Mouse (Mus musculus): Measurements from ENCODE around the gene P2rx6. TPM values are rescaled to one million over a fixed set of nuclear protein-coding genes. Genes with fewer than 3 reads are reported as not detected.

Gene P2rx6
- polyA plus RNA-seq, 1 experiment from 2014 or later = 0.08 TPM

DNA sequence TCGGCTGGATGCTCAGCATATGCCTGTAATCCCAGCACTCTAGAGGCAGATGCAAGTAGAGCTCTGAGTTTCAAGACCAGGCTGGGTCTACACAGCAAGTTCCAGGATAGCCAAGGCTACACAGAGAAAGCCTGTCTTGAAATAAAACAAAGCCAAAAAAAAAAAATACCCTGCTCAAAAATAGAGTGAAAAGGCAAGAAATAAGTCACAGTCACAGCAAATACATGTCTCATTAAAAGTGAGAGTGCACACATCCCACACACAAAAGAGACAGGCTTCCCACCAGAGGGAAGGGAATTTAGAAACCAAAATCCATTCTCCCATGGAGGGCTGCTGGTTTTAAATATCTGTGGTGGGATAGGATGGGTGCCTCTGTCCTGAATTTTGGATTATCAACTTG is 1.9 kb downstream of the P2rx6 start:
- ATAC-seq (ENCODE audit: insufficient number of reproducible peaks, insufficient read depth, low FRiP score, low TSS enrichment, low read depth) = no peak
- H3K4me1 ChIP-seq = peaks cover 24% of the 10 kb centered on the region
- no peak overlapping the region for H3K9ac ChIP-seq
- H3K36me3 ChIP-seq = no peaks in the 10 kb centered on the region
- H3K4me3 ChIP-seq = no peak overlapping the region
- H3K4me2 ChIP-seq = no peak overlapping the region
- H3K9me3 ChIP-seq = no peaks in the 10 kb centered on the region
- no peak overlapping the region for H3K27ac ChIP-seq
- H3K27me3 ChIP-seq = peaks cover 50% of the 10 kb centered on the region
- WGBS = 6% methylated on average over 1 of the region's 1 CpGs

DNA sequence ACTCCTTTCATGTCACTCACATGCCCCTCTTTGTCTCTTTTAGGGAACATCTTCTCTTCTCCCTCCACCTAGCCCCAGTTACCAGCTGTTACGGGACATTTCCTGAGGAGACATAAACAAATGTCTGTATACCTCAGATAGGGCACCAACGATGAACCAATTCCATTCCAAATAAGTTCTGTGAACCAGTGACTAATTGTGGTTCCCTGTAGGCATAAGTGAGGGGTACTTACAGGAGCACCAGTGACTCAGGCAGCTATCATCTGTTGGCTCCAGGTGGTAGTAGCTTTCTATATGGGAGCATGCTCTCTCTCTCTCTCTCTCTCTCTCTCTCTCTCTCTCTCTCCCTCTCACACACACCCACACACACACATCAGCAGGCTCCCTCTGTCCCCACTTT is 2.5 kb downstream of the P2rx6 start:
- Histone ChIP-seq H3K27ac (no peak overlapping the region), H3K4me2 (no peak overlapping the region), H3K36me3 (no peaks in the 10 kb centered on the region), H3K9ac (no peak overlapping the region), H3K27me3 (peaks cover 45% of the 10 kb centered on the region), H3K9me3 (no peaks in the 10 kb centered on the region), H3K4me3 (no peak overlapping the region), H3K4me1 (peaks cover 17% of the 10 kb centered on the region)
- WGBS = 74% methylated on average over 2 of the region's 2 CpGs
- ATAC-seq (ENCODE audit: insufficient number of reproducible peaks, insufficient read depth, low FRiP score, low TSS enrichment, low read depth) = no peak

DNA sequence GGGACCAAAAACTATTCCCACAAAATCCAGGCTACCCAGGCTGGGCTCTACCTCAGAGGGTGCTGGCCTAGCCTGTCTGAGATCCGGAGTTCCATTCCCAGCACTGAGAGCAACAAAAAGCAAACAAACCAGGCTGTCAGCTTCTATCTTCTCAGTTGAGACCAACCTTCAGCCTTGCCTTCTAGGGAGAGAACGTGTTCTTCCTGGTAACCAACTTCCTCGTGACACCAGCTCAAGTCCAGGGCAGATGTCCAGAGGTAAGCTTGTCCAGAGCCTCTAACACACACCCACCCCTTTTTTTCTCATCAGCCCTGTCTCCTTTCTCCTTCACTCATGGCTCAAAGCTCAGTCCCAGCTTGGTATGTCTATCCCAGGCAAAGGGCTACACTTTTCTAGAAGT is 3.1 kb downstream of the P2rx6 start:
- Histone ChIP-seq H3K36me3 (no peaks in the 10 kb centered on the region), H3K27ac (no peak overlapping the region), H3K4me2 (no peak overlapping the region), H3K9ac (no peak overlapping the region), H3K27me3 (peaks cover 40% of the 10 kb centered on the region), H3K9me3 (no peaks in the 10 kb centered on the region), H3K4me3 (no peak overlapping the region), H3K4me1 (peaks cover 17% of the 10 kb centered on the region)
- ATAC-seq (ENCODE audit: insufficient number of reproducible peaks, insufficient read depth, low FRiP score, low TSS enrichment, low read depth) = no peak
- 57% methylated on average over 3 of the region's 3 CpGs for WGBS

DNA sequence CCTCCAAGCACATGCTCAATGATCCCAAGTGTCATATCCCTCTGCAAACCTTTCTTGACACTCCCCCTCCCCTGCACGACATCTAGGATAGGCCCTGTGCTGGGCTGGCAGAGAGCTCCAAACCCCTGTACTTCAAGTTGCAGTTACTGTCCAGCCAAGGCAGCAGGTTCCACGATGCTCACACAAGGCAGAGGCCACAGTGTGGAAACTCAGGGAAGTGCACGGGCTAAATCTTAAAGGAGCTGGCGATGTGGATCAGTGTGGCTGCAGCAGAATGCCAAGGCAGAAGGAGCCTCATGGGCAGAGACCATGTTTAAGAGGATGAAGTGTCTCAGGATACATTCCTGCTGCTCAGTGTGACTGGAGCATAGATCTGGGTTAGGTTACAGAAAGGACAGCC is 4.5 kb downstream of the P2rx6 start:
- WGBS = 25% methylated on average over 4 of the region's 4 CpGs
- Histone ChIP-seq H3K4me1 (peaks cover 12% of the 10 kb centered on the region), H3K4me3 (no peak overlapping the region), H3K27ac (no peak overlapping the region), H3K4me2 (no peak overlapping the region), H3K36me3 (no peaks in the 10 kb centered on the region), H3K9ac (no peak overlapping the region), H3K27me3 (peaks cover 32% of the 10 kb centered on the region), H3K9me3 (no peaks in the 10 kb centered on the region)
- ATAC-seq (ENCODE audit: insufficient number of reproducible peaks, insufficient read depth, low FRiP score, low TSS enrichment, low read depth) = no peak

DNA sequence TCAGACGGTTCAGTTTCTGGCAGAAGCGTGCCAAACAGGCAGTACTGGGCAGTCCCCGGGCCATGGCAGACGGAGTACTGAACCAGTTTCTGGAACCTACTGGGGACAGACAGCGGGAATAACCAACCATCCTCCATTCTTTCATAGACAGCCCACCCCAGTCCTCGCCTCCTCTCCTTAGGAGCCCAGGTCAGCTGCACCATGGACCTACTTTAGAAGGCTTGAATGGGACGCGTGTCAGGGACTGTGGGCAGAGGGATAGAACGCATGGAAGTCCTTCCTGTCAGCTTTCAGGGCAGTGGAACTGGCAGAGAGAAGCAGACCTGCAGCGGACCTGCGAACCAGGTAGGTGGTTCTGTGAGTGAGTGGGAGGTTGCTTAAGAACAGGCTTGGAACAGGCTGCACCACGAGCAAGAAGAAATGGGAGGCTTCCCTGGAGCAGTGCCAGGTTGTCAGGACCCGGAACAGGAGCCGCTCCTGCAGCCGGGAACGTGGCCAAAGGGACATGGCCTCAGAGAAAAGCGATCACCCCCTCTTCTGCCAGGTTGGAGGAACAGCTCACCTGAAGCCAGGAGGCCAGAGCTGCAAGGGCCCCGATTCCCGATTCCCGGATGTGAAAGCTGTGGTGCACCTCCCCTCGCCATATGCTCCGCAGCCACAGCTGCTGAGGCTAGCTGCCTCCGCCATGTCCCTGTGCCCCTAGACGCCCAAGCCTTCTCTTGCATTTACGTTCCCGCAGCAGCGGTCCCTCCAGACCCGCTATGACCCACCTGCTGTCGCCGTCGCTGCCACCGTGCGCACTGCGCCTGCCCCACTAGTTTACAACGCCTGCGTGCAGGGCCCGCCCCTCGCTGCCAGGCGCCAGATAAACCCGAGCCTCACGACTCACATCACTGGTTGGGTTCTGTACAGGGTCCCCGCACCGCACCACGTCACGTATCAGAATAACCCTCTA is 14.5 kb downstream of the P2rx6 start:
- H3K9me3 ChIP-seq = no peaks in the 10 kb centered on the region
- peaks cover 10% of the 10 kb centered on the region for H3K4me1 ChIP-seq
- no peaks in the 10 kb centered on the region for H3K36me3 ChIP-seq
- peak overlapping the region; percentile 72 for H3K9ac ChIP-seq
- peak overlapping the region; percentile 86 for H3K4me2 ChIP-seq
- H3K27me3 ChIP-seq = peaks cover 65% of the 10 kb centered on the region
- 13% methylated on average over 45 of the region's 45 CpGs for WGBS
- peak overlapping the region; percentile 59 for H3K4me3 ChIP-seq
- no peak overlapping the region for H3K27ac ChIP-seq
- ATAC-seq (ENCODE audit: insufficient number of reproducible peaks, insufficient read depth, low FRiP score, low TSS enrichment, low read depth) = no peak

DNA sequence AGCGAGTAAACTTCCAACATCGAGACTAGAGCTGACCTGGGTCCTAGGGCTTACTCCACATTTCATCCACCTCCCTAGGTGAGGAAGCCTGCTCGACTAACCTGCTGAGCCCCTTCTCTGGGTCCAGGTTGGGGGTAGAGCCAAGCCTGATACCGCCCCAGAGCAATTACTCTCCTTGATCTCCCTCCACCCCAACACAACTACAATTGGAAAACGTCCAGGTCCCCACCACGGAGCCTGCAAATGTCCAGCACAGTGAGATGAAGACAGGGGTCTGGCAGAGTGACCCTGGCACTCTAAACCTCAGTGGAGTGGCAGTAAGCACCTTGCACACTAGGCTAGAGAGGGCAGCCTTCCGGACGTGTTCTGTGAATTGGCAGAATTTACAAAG is 15.1 kb downstream of the P2rx6 start:
- H3K27me3 ChIP-seq = peaks cover 62% of the 10 kb centered on the region
- peak overlapping the region; percentile 86 for H3K4me2 ChIP-seq
- H3K9ac ChIP-seq = peak overlapping the region; percentile 72
- 13% methylated on average over 8 of the region's 8 CpGs for WGBS
- H3K9me3 ChIP-seq = no peaks in the 10 kb centered on the region
- peaks cover 10% of the 10 kb centered on the region for H3K4me1 ChIP-seq
- H3K4me3 ChIP-seq = peak overlapping the region; percentile 59
- no peaks in the 10 kb centered on the region for H3K36me3 ChIP-seq
- ATAC-seq (ENCODE audit: insufficient number of reproducible peaks, insufficient read depth, low FRiP score, low TSS enrichment, low read depth) = no peak
- H3K27ac ChIP-seq = no peak overlapping the region

DNA sequence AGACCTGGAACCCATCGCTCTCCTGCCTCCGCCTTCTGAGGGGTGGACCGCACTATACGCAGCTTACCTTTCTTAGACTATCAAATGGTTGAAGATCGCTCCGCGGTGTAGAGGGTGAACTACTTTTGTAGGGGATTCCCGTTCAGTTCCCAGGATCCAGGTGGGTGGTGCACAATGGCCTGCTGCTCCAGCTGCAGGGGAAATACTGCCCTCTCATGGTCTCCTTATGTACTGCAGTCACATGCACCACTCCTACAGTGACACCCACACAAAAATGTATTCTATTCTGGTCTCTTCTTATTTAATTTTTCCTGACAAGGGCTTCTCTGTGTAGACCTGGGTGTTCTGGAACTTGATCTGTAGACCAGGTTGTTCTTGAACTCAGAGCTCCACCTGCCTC is 21.4 kb downstream of the P2rx6 start, which contains the start of gene Slc7a4:
Gene Slc7a4 (minus strand): TSS at position 151 of the 400 bp plus-strand sequence.
- Histone ChIP-seq H3K4me3 (no peak within 1 kb of the TSS), H3K4me2 (no peak within 1 kb of the TSS), H3K36me3 (no peaks in the 10 kb centered on the region), H3K27me3 (peaks cover 7% of the 10 kb centered on the region), H3K27ac (no peak within 1 kb of the TSS), H3K9me3 (no peaks in the 10 kb centered on the region), H3K4me1 (no peaks in the 10 kb centered on the region), H3K9ac (no peak within 1 kb of the TSS)
- WGBS = 15% methylated on average over 8 of the region's 8 CpGs
- ATAC-seq (ENCODE audit: insufficient number of reproducible peaks, insufficient read depth, low FRiP score, low TSS enrichment, low read depth) = no peak

DNA sequence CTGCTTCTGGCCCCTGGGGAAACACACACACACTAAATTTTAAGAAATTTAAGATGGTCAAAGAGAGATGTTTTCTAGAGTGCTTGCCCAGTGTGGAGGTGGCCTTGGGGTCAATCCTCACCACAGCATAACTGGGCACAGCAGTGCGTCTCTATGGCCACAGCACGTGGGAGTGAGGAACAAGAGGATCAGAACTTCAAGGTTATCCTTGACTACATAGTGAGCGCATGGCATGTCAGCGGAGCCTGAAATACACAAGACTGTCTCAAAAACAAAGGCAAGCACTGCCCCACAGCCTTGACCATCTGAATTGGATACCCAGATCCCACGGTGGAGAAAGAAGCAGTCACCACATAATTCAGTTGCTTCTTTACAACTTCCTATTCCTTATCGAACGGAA is 22.9 kb downstream of the P2rx6 start:
- H3K36me3 ChIP-seq = no peaks in the 10 kb centered on the region
- no peak for ATAC-seq (ENCODE audit: insufficient number of reproducible peaks, insufficient read depth, low FRiP score, low TSS enrichment, low read depth)
- no peak overlapping the region for H3K9ac ChIP-seq
- 87% methylated on average over 7 of the region's 7 CpGs for WGBS
- H3K9me3 ChIP-seq = 0 out of 2 replicates have a peak, but pooled peaks cover under 1% of the 10 kb centered on the region
- no peaks in the 10 kb centered on the region for H3K4me1 ChIP-seq
- H3K4me2 ChIP-seq = no peak overlapping the region
- no peak overlapping the region for H3K27ac ChIP-seq
- H3K27me3 ChIP-seq = no peaks in the 10 kb centered on the region
- H3K4me3 ChIP-seq = no peak overlapping the region

DNA sequence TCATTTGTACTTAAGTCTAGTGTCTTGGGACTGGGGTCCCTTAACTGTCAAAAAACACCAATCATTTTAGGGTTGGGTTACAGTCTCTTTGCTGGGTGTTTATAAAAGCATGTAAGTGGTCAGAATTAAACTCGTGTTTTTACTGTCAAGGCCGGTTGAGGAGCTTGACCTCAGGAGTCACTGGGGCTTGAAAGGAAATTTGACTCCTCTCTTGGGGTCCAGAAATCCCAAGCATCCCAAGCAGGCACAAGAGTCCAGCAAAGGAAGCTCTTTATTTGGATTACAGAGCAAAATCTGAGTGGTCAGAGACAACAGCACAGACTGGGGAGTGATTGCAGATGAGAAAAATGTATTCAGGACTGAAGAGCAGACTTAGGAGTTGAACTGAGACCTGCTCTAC is 29.0 kb downstream of the P2rx6 start:
- Histone ChIP-seq H3K4me2 (no peak overlapping the region), H3K4me1 (no peaks in the 10 kb centered on the region), H3K27me3 (no peaks in the 10 kb centered on the region), H3K36me3 (no peaks in the 10 kb centered on the region), H3K4me3 (no peak overlapping the region), H3K27ac (no peak overlapping the region), H3K9me3 (0 out of 2 replicates have a peak, but pooled peaks cover 4% of the 10 kb centered on the region), H3K9ac (no peak overlapping the region)
- 4% methylated on average over 2 of the region's 2 CpGs for WGBS
- ATAC-seq (ENCODE audit: insufficient number of reproducible peaks, insufficient read depth, low FRiP score, low TSS enrichment, low read depth) = no peak

DNA sequence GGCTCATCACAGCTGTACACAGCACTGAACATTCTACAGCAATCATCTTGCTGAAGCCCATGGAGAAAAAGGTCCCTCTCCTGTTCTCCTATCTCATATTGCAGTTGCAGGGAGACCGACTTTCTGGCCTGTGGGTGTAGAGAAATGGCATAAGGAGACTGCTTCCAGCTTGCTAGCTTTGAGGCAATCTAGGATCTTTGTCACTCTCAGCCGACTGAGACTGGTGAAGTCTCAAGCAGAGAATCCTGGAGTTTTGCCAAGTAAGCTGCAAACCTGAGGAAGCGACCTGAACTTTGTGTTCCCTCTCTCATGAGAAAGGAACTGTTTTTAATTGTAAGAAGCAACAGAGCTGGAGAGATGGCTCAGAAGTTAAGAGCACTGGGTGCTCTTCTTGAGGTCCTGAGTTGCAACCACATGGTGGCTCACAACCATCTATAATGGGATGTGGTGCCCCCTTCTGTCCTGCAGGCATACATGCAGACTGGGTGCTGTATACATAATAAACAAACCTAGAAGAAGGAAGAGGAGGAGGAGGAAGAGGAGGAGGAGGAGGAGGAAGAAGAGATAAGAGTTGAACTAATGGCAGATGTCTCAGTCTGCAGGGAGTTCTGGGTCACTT is 39.4 kb downstream of the P2rx6 start:
- WGBS = 53% methylated on average over 3 of the region's 3 CpGs
- H3K27me3 ChIP-seq = no peaks in the 10 kb centered on the region
- H3K4me1 ChIP-seq = no peaks in the 10 kb centered on the region
- no peak overlapping the region for H3K4me2 ChIP-seq
- H3K9me3 ChIP-seq = no peaks in the 10 kb centered on the region
- no peak overlapping the region for H3K27ac ChIP-seq
- H3K36me3 ChIP-seq = no peaks in the 10 kb centered on the region
- H3K9ac ChIP-seq = no peak overlapping the region
- ATAC-seq (ENCODE audit: insufficient number of reproducible peaks, insufficient read depth, low FRiP score, low TSS enrichment, low read depth) = no peak
- H3K4me3 ChIP-seq = no peak overlapping the region

DNA sequence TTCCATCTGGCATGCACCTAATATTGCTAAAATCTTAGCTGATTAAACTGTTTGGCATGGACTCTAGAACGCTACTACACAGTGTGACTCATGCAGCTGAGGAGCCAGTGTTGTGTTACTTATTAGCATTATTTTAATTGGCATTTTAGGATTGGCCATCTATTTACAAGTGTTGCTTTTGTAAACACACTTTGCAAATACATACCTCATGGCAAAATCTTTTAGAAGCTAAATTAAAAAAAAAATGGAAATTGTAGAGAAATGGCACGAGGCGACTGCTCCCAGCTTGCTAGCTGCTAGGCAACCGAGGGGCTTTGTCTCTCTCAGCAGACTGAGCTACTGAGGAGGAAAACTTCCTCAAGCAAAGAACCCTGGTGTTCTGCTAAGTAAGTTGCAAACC is 43.3 kb downstream of the P2rx6 start:
- ATAC-seq (ENCODE audit: insufficient number of reproducible peaks, insufficient read depth, low FRiP score, low TSS enrichment, low read depth) = no peak
- no peak overlapping the region for H3K4me3 ChIP-seq
- H3K4me1 ChIP-seq = no peaks in the 10 kb centered on the region
- H3K4me2 ChIP-seq = no peak overlapping the region
- H3K9me3 ChIP-seq = no peaks in the 10 kb centered on the region
- H3K9ac ChIP-seq = no peak overlapping the region
- no peaks in the 10 kb centered on the region for H3K36me3 ChIP-seq
- WGBS = 69% methylated on average over 4 of the region's 4 CpGs
- no peaks in the 10 kb centered on the region for H3K27me3 ChIP-seq
- H3K27ac ChIP-seq = no peak overlapping the region

DNA sequence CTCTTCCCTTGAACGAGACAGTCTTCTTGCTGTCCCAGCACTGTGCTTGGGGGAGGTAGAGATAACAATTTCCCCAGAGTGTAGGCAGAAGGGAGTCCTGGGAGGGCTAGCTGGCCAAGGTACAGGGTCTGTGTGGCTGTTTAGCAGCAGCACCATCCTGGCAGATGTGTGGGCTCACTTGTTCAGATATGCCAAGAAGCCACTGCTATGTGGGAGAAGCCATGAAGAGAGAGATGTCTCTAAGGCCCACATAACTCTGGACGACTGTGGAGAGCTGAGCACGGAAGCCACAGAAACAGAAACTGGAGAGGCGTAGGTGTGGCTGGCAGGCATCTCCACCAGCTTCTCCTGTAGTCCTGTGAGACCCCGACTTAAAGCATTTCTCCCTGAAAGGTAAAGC is 44.0 kb downstream of the P2rx6 start:
- H3K4me3 ChIP-seq = no peak overlapping the region
- no peaks in the 10 kb centered on the region for H3K4me1 ChIP-seq
- H3K36me3 ChIP-seq = no peaks in the 10 kb centered on the region
- H3K27me3 ChIP-seq = no peaks in the 10 kb centered on the region
- WGBS = 71% methylated on average over 5 of the region's 5 CpGs
- no peak overlapping the region for H3K27ac ChIP-seq
- no peaks in the 10 kb centered on the region for H3K9me3 ChIP-seq
- H3K9ac ChIP-seq = no peak overlapping the region
- no peak overlapping the region for H3K4me2 ChIP-seq
- ATAC-seq (ENCODE audit: insufficient number of reproducible peaks, insufficient read depth, low FRiP score, low TSS enrichment, low read depth) = no peak
